Mouse (Mus musculus): ENCODE measurements at regions not wholly inside any gene's neighbourhood (a gene's known extent, or its start where the extent isn't known, plus 50 kb on each side); places are given as distances from the start of the nearest gene placed in this dataset.

- TF ChIP-seq CTCF (IDR thresholded peaks at IDR 0.05; ENCODE audit: extremely low read depth, insufficient read depth, insufficient read length, insufficient replicate concordance) (no peak), POLR2A (IDR thresholded peaks at IDR 0.05; ENCODE audit: low read depth, low read length) (no peak)
Observed at GRCm38 (mm10) chr7:68982914-68983502, 234.0 kb upstream of the Arrdc4 start.

Measured in spleen, adult 2 months (tissue).